Mouse (Mus musculus): ENCODE results near the gene Txlng. TPM values are rescaled to one million over a fixed set of nuclear protein-coding genes. Genes with fewer than 3 reads are reported as not detected.

The Txlng gene
- total RNA-seq, 4 experiments from 2014 or later: 7.1 to 10.9 (median 7.8) TPM

GRCm38 (mm10) chrX:162760115-162760942 lies 68.9 kb downstream of the Txlng start, which contains the start of gene Rbbp7:
TSS of gene Rbbp7 (plus strand) at chrX:162760402.
- peak; percentile 80 to 90 for DNase-seq (ENCODE audit: low spot score in 2 of 2)

GRCm38 (mm10) chrX:162759251-162760114 lies 69.8 kb downstream of the Txlng start:
- DNase-seq (ENCODE audit: low spot score in 2 of 2): no peak

- DNase-seq (ENCODE audit: low spot score in 2 of 2): no peak
Measured at GRCm38 (mm10) chrX:162756058-162756457, 73.2 kb downstream of the Txlng start.

- DNase-seq (ENCODE audit: low spot score in 2 of 2): no peak
Measured at GRCm38 (mm10) chrX:162754314-162754713, 74.9 kb downstream of the Txlng start.

- DNase-seq (ENCODE audit: low spot score in 2 of 2): no peak
Measured at GRCm38 (mm10) chrX:162752418-162752817, 76.8 kb downstream of the Txlng start.

- DNase-seq (ENCODE audit: low spot score in 2 of 2): no peak
Measured at GRCm38 (mm10) chrX:162748696-162749420, 80.4 kb downstream of the Txlng start.

GRCm38 (mm10) chrX:162736140-162736659 lies 93.1 kb downstream of the Txlng start:
- DNase-seq (ENCODE audit: low spot score in 2 of 2): no peak

- DNase-seq (ENCODE audit: low spot score in 2 of 2): peak; percentile 28 to 43
Measured at GRCm38 (mm10) chrX:162734997-162735929, 94.0 kb downstream of the Txlng start.

- DNase-seq (ENCODE audit: low spot score in 2 of 2): no peak
Measured at GRCm38 (mm10) chrX:162730031-162730430, 99.2 kb downstream of the Txlng start.

Small RNA genes lying within 50 kb of the gene (microRNA-seq; reads per million reads assigned to microRNA genes)
- not detected for gene Mir3473a

Other genes with a start within 250 kb of the Txlng start
- under 1 TPM; 0.41 to 0.88 (median 0.83) TPM for gene Reps2, start 185.8 kb downstream of the Txlng start, total RNA-seq (2022)
- gene Rbbp7, start 69.1 kb downstream of the Txlng start, total RNA-seq (2022): 10 to 100 TPM; 83.0 to 90.3 (median 86.6) TPM
- gene Syap1, start 59.0 kb upstream of the Txlng start, total RNA-seq (2022): 10 to 100 TPM; 21.8 to 30.5 (median 24.9) TPM
- 1 to 10 TPM; 2.5 to 8.2 (median 5.4) TPM for gene Ctps2, start 71.8 kb upstream of the Txlng start, total RNA-seq (2022)
- under 1 TPM in 1 of 4 experiments, not detected in 3; 0.94 TPM for gene S100g, start 135.1 kb upstream of the Txlng start, total RNA-seq (2022)